Mouse (Mus musculus) heart, embryonic 11.5 days (tissue): ENCODE measurements around the gene Gtf3c5. TPM values are rescaled to one million over a fixed set of nuclear protein-coding genes. Genes with fewer than 3 reads are reported as not detected.
A peak's percentile ranks its signal among the peaks of the same experiment; 100 is the strongest.

ENCODE experiments used
- ATAC-seq: fragments of 200-750 bp; cut with Nextera tagmentation; replicated peaks from 2 replicates; pipeline ENCODE4 v1.8.0; 2017; ENCODE audit warnings: moderate library complexity; ENCODE audit not compliant: insufficient number of reproducible peaks, low FRiP score, low TSS enrichment
- H3K27ac ChIP-seq: fragments of 300-500 bp; sonication (generic); 2 replicates; pipeline ENCODE4 v1.5.1; 2014; ENCODE audit warnings: mild to moderate bottlenecking, low read depth, low read length
- H3K27me3 ChIP-seq: fragments of 300-500 bp; sonication (generic); 2 replicates; pipeline ENCODE4 v1.6.1; 2014; ENCODE audit warnings: mild to moderate bottlenecking, low read length, mixed read lengths; ENCODE audit not compliant: control insufficient read depth, insufficient read depth
- H3K36me3 ChIP-seq: fragments of 300-500 bp; sonication (generic); 2 replicates; pipeline ENCODE4 v1.6.1; 2014; ENCODE audit warnings: mild to moderate bottlenecking, low read length, moderate library complexity, mixed read lengths; ENCODE audit not compliant: control insufficient read depth, insufficient read depth
- H3K4me1 ChIP-seq: fragments of 300-500 bp; sonication (generic); 2 replicates; pipeline ENCODE4 v1.6.1; 2014; ENCODE audit warnings: low read length; ENCODE audit not compliant: control insufficient read depth, insufficient read depth
- H3K4me2 ChIP-seq: fragments of 300-500 bp; sonication (generic); 2 replicates; pipeline ENCODE4 v1.6.1; 2014; ENCODE audit warnings: mild to moderate bottlenecking, moderate library complexity
- H3K4me3 ChIP-seq: fragments of 300-500 bp; sonication (generic); 2 replicates; pipeline ENCODE4 v1.5.1; 2014; ENCODE audit warnings: low read depth, low read length
- H3K9ac ChIP-seq: fragments of 300-500 bp; sonication (generic); 2 replicates; pipeline ENCODE4 v1.6.1; 2014; ENCODE audit warnings: mild to moderate bottlenecking, low read depth, low read length, moderate library complexity
- H3K9me3 ChIP-seq: fragments of 300-500 bp; sonication (generic); replicated peaks from 2 replicates; pipeline ENCODE4 v1.6.1; 2016; ENCODE audit warnings: low read length; ENCODE audit not compliant: control insufficient read depth
- WGBS: fragments of 180-500 bp; shearing (Covaris S2); extraction: QIAGEN DNeasy Blood & Tissue Kit; methylation state at CpG from one replicate; pipeline ENCODE4 v1.1.7; 2014; ENCODE audit not compliant: insufficient replicate concordance; 5-methylcytosine and 5-hydroxymethylcytosine counted together
- polyA plus RNA-seq: library from polyadenylated mRNA; unstranded; fragments of >200 nt; fragmentation: Nextera tagmentation; extraction: Ambion mirVana; gene quantifications from 2 replicates; pipeline ENCODE4 v1.2.1, GENCODE M21; 2014

Gene Gtf3c5
- polyA plus RNA-seq, 1 experiment from 2014 or later, result 22.5 TPM

- peaks cover 43% of the 10 kb centered on the region for H3K4me1 ChIP-seq
- H3K4me2 ChIP-seq, result peak overlapping the region; percentile 84
- WGBS, result 3% methylated on average over 49 of the region's 49 CpGs
- peak overlapping the region; percentile 72 for H3K4me3 ChIP-seq
- H3K9ac ChIP-seq, result peak overlapping the region; percentile 77
- H3K27me3 ChIP-seq, result no peaks in the 10 kb centered on the region
- H3K36me3 ChIP-seq, result no peaks in the 10 kb centered on the region
- H3K9me3 ChIP-seq, result no peaks in the 10 kb centered on the region
- peak; percentile 88 for ATAC-seq
- peak overlapping the region; percentile 81; the same call in 1 of the 2 replicates for H3K27ac ChIP-seq
These were observed 50.4 kb downstream of the Gtf3c5 start for GRCm38 (mm10) chr2:28532938-28533771.

- Histone ChIP-seq H3K27ac (no peak overlapping the region), H3K9me3 (no peaks in the 10 kb centered on the region), H3K4me3 (no peak overlapping the region), H3K27me3 (no peaks in the 10 kb centered on the region), H3K9ac (no peak overlapping the region), H3K36me3 (no peaks in the 10 kb centered on the region), H3K4me2 (no peak overlapping the region), H3K4me1 (peaks cover 43% of the 10 kb centered on the region)
- WGBS, result 71% methylated on average over 7 of the region's 7 CpGs
- no peak for ATAC-seq
These were observed 53.2 kb downstream of the Gtf3c5 start for GRCm38 (mm10) chr2:28530311-28530710.

- Histone ChIP-seq H3K4me2 (no peak overlapping the region), H3K36me3 (no peaks in the 10 kb centered on the region), H3K4me3 (no peak overlapping the region), H3K4me1 (peaks cover 43% of the 10 kb centered on the region), H3K27ac (no peak overlapping the region), H3K9ac (no peak overlapping the region), H3K27me3 (no peaks in the 10 kb centered on the region), H3K9me3 (no peaks in the 10 kb centered on the region)
- WGBS, result 80% methylated on average over 4 of the region's 4 CpGs
- ATAC-seq, result no peak
These were observed 53.7 kb downstream of the Gtf3c5 start for GRCm38 (mm10) chr2:28529856-28530255.

- Histone ChIP-seq H3K9me3 (no peaks in the 10 kb centered on the region), H3K9ac (no peak overlapping the region), H3K27me3 (no peaks in the 10 kb centered on the region), H3K4me2 (no peak overlapping the region), H3K4me3 (no peak overlapping the region), H3K4me1 (peaks cover 38% of the 10 kb centered on the region), H3K36me3 (no peaks in the 10 kb centered on the region), H3K27ac (no peak overlapping the region)
- ATAC-seq, result no peak
- 83% methylated on average over 7 of the region's 7 CpGs for WGBS
These were observed 55.2 kb downstream of the Gtf3c5 start for GRCm38 (mm10) chr2:28528354-28528730.

- Histone ChIP-seq H3K9ac (no peak overlapping the region), H3K4me1 (peaks cover 36% of the 10 kb centered on the region), H3K9me3 (no peaks in the 10 kb centered on the region), H3K27me3 (no peaks in the 10 kb centered on the region), H3K36me3 (no peaks in the 10 kb centered on the region), H3K27ac (no peak overlapping the region), H3K4me3 (no peak overlapping the region), H3K4me2 (no peak overlapping the region)
- WGBS, result 81% methylated on average over 20 of the region's 20 CpGs
- ATAC-seq, result no peak
These were observed 55.9 kb downstream of the Gtf3c5 start for GRCm38 (mm10) chr2:28527436-28528353.

GRCm38 (mm10) chr2:28525943-28526876 lies 57.3 kb downstream of the Gtf3c5 start:
- Histone ChIP-seq H3K9ac (peak overlapping the region; percentile 43; the same call in 1 of the 2 replicates), H3K4me2 (peak overlapping the region; percentile 47; the same call in 1 of the 2 replicates), H3K27me3 (no peaks in the 10 kb centered on the region), H3K4me1 (peaks cover 26% of the 10 kb centered on the region), H3K36me3 (no peaks in the 10 kb centered on the region), H3K4me3 (no peak overlapping the region), H3K9me3 (no peaks in the 10 kb centered on the region), H3K27ac (peak overlapping the region; percentile 66)
- 40% methylated on average over 12 of the region's 12 CpGs for WGBS
- no peak for ATAC-seq

GRCm38 (mm10) chr2:28525219-28525942 lies 58.2 kb downstream of the Gtf3c5 start:
- H3K27me3 ChIP-seq, result no peaks in the 10 kb centered on the region
- no peaks in the 10 kb centered on the region for H3K36me3 ChIP-seq
- peak overlapping the region; percentile 47 for H3K4me2 ChIP-seq
- peak overlapping the region; percentile 58; the same call in 1 of the 2 replicates for H3K9ac ChIP-seq
- H3K4me3 ChIP-seq, result no peak overlapping the region
- H3K4me1 ChIP-seq, result peaks cover 26% of the 10 kb centered on the region
- H3K27ac ChIP-seq, result peak overlapping the region; percentile 66
- ATAC-seq, result peak; percentile 89
- H3K9me3 ChIP-seq, result no peaks in the 10 kb centered on the region
- 19% methylated on average over 11 of the region's 11 CpGs for WGBS
